ENCODE assay signal across 15 mouse cellular contexts in genomic region chr4:120713856-120714497, GRCm38 (mm10). TPM values are rescaled to one million over a fixed set of nuclear protein-coding genes. Genes with fewer than 3 reads are reported as not detected.
DNase-seq lines count a peak whose midpoint lies in the region; ATAC-seq and TF ChIP-seq lines count a peak whose summit lies in the region.
"Had no signal": no experiment of that assay in that cellular context is flagged by ENCODE, and none has a peak within 500 bp of the region (broad histone marks: within the 10 kb centered on the region; RNA-seq: fewer than 3 reads in every experiment).

No protein-coding gene starts in this region.

- H3K79me3 ChIP-seq in C2C12 (ENCODE audit: low read depth): no peaks in the 10 kb centered on the region

- no peak overlapping the region for H3K9ac ChIP-seq in forebrain, postnatal 0 days
- H3K9ac ChIP-seq in forebrain, embryonic 13.5 days: no peak overlapping the region
- H3K9ac ChIP-seq: embryonic facial prominence, embryonic 12.5 days; intestine, embryonic 15.5 days; midbrain, embryonic 13.5 days; neural tube, embryonic 15.5 days had no signal

- 0 out of 2 replicates have a peak overlapping the region, but pooled peaks have one; percentile 15 for H3K27ac ChIP-seq in forebrain, postnatal 0 days (ENCODE audit: low read depth, low read length)
- no peak overlapping the region for H3K27ac ChIP-seq in forebrain, embryonic 13.5 days
- H3K27ac ChIP-seq: embryonic facial prominence, embryonic 12.5 days; intestine, embryonic 15.5 days; midbrain, embryonic 13.5 days; neural tube, embryonic 15.5 days had no signal

- H3K27me3 ChIP-seq in forebrain, postnatal 0 days (ENCODE audit: insufficient read depth, low read length): no peaks in the 10 kb centered on the region
- peaks cover 35% of the 10 kb centered on the region for H3K27me3 ChIP-seq in forebrain, embryonic 13.5 days
- H3K27me3 ChIP-seq in C2C12 (ENCODE audit: control insufficient read depth, insufficient read depth, insufficient read length): no peaks in the 10 kb centered on the region

- H3K4me3 ChIP-seq in forebrain, postnatal 0 days (ENCODE audit: low read depth, low read length): no peak overlapping the region
- no peak overlapping the region for H3K4me3 ChIP-seq in forebrain, embryonic 13.5 days
- H3K4me3 ChIP-seq in C2C12 (ENCODE audit: insufficient read depth, poor library complexity, severe bottlenecking): no peak overlapping the region
- H3K4me3 ChIP-seq: embryonic facial prominence, embryonic 12.5 days; intestine, embryonic 15.5 days; midbrain, embryonic 13.5 days; neural tube, embryonic 15.5 days had no signal

- H3ac ChIP-seq in C2C12 (ENCODE audit: control insufficient read depth, insufficient read length, low read depth): no peak overlapping the region

- H3K36me3 ChIP-seq in forebrain, postnatal 0 days (ENCODE audit: insufficient read depth): no peaks in the 10 kb centered on the region
- H3K36me3 ChIP-seq in forebrain, embryonic 13.5 days (ENCODE audit: poor library complexity, severe bottlenecking): no peaks in the 10 kb centered on the region
- H3K36me3 ChIP-seq in C2C12 (ENCODE audit: control insufficient read depth, insufficient read depth): no peaks in the 10 kb centered on the region
- H3K36me3 ChIP-seq: embryonic facial prominence, embryonic 12.5 days; intestine, embryonic 15.5 days; midbrain, embryonic 13.5 days; neural tube, embryonic 15.5 days had no signal

- no peak for TF ChIP-seq CTCF in forebrain, postnatal 0 days (IDR thresholded peaks at IDR 0.05; ENCODE audit: low read depth)
- no peak for TF ChIP-seq CTCF in C2C12 (IDR thresholded peaks at IDR 0.05; ENCODE audit: control insufficient read depth, insufficient read depth, insufficient read length)

- H3K4me1 ChIP-seq in forebrain, postnatal 0 days (ENCODE audit: insufficient read depth): peaks cover 11% of the 10 kb centered on the region; the same call in 1 of the 2 replicates
- peaks cover 26% of the 10 kb centered on the region for H3K4me1 ChIP-seq in forebrain, embryonic 13.5 days

- WGBS in forebrain, postnatal 0 days: 65% methylated on average over 6 of the region's 6 CpGs
- WGBS in forebrain, embryonic 13.5 days: 81% methylated on average over 6 of the region's 6 CpGs

- no peaks in the 10 kb centered on the region for H3K9me3 ChIP-seq in forebrain, postnatal 0 days (ENCODE audit: low read length)
- no peaks in the 10 kb centered on the region for H3K9me3 ChIP-seq in forebrain, embryonic 13.5 days (replicated peaks)
- H3K9me3 ChIP-seq: embryonic facial prominence, embryonic 12.5 days; intestine, embryonic 15.5 days; midbrain, embryonic 13.5 days; neural tube, embryonic 15.5 days had no signal

- H3K4me2 ChIP-seq in forebrain, postnatal 0 days (ENCODE audit: low read depth): no peak overlapping the region
- no peak overlapping the region for H3K4me2 ChIP-seq in forebrain, embryonic 13.5 days
- H3K4me2 ChIP-seq: embryonic facial prominence, embryonic 12.5 days; intestine, embryonic 15.5 days; midbrain, embryonic 13.5 days; neural tube, embryonic 15.5 days had no signal

- DNase-seq in forebrain, postnatal 0 days: no peak
- peak; percentile 47 for DNase-seq in layer of hippocampus, adult 11-12 months (ENCODE audit: low spot score)
- no peak for DNase-seq in layer of hippocampus, adult 9-10 months (ENCODE audit: low spot score)
- peak; percentile 62 for DNase-seq in brain, adult 2 months (ENCODE audit: low read depth, low spot score)
- DNase-seq: heart, postnatal 10 days; lung, postnatal 36 days; right cerebral cortex, postnatal 14 days had no signal

- H3K79me2 ChIP-seq in C2C12 (ENCODE audit: control insufficient read depth, insufficient read depth): no peaks in the 10 kb centered on the region

- ATAC-seq in forebrain, postnatal 0 days: peak; percentile 46
- no peak for ATAC-seq in forebrain, embryonic 13.5 days
- no peak for ATAC-seq in erythroblast, adult 5-6 weeks (replicated peaks; ENCODE audit: low FRiP score, poor library complexity, severe bottlenecking)
- ATAC-seq: CD4-positive, CD25-positive, alpha-beta regulatory T cell, adult 4 months; intestine, embryonic 15.5 days; midbrain, embryonic 13.5 days had no signal

TF ChIP-seq in C2C12, 6 proteins besides CTCF, POLR2A, EP300 and RAD21:
- TF ChIP-seq MYOD1 (IDR thresholded peaks at IDR 0.05; ENCODE audit: control insufficient read depth, insufficient read length, low read depth) (peak; percentile 92), FOSL1 (IDR thresholded peaks at IDR 0.05; ENCODE audit: insufficient read depth, low read length, poor library complexity, severe bottlenecking) (no peak), USF1 (IDR thresholded peaks at IDR 0.05; ENCODE audit: low read depth) (peak; percentile 20)

RNA-seq across cellular contexts. Expression of gene Kcnq4, which starts 34.4 kb away (rescaled TPM):
- total RNA-seq in forebrain, postnatal 0 days (2014; rRNA removed): 10.9 and 11.9 TPM in 2 replicates
- 7.1 and 7.5 TPM in 2 replicates for polyA plus RNA-seq in forebrain, postnatal 0 days (2015; fragmentation: Nextera tagmentation; extraction: Ambion mirVana)
- 3.4 and 4.0 TPM in 2 replicates for polyA plus RNA-seq in forebrain, embryonic 13.5 days (2015; fragmentation: Nextera tagmentation; extraction: Ambion mirVana)
- 0.75 TPM for polyA plus RNA-seq in C2C12 (2012; fragmentation: generic; extraction: Trizol)
- total RNA-seq in erythroblast, adult 5-6 weeks (2015; ENCODE audit: low replicate concordance): not detected in 2 replicates
- total RNA-seq in erythroblast, adult 5-6 weeks (2017; ENCODE audit: low replicate concordance): not detected in 2 replicates
- polyA plus RNA-seq: CD4-positive, CD25-positive, alpha-beta regulatory T cell, adult 4 months had no signal

RNA-seq across cellular contexts. Expression of gene Cited4, which starts 47.6 kb away (rescaled TPM):
- total RNA-seq in forebrain, postnatal 0 days (2014; rRNA removed): 2.9 and 6.0 TPM in 2 replicates
- polyA plus RNA-seq in forebrain, postnatal 0 days (2015; fragmentation: Nextera tagmentation; extraction: Ambion mirVana): 4.2 and 5.3 TPM in 2 replicates
- 0.44 and 0.84 TPM in 2 replicates for polyA plus RNA-seq in forebrain, embryonic 13.5 days (2015; fragmentation: Nextera tagmentation; extraction: Ambion mirVana)
- polyA plus RNA-seq in C2C12 (2012; fragmentation: generic; extraction: Trizol): not detected
- 1.7 and 2.5 TPM in 2 replicates for total RNA-seq in erythroblast, adult 5-6 weeks (2015; ENCODE audit: low replicate concordance)
- 5.4 and 7.0 TPM in 2 replicates for total RNA-seq in erythroblast, adult 5-6 weeks (2017; ENCODE audit: low replicate concordance)
- polyA plus RNA-seq: CD4-positive, CD25-positive, alpha-beta regulatory T cell, adult 4 months had no signal

Comparison
In these comparisons a context has a peak if more than half of its experiments do, and no peak if none do; other contexts are left out.
1. DNase-seq: peak in layer of hippocampus, adult 11-12 months (single experiment) and brain, adult 2 months (single experiment); none in forebrain, postnatal 0 days (single experiment) and layer of hippocampus, adult 9-10 months (single experiment).